Mouse (Mus musculus) left cerebral cortex, postnatal 25 days (tissue): ENCODE data around the gene Zfp738. TPM values are rescaled to one million over a fixed set of nuclear protein-coding genes. Genes with fewer than 3 reads are reported as not detected.
"Not testable (repeated sequence)": the region's sequence is repeated elsewhere in the genome, so short reads cannot be mapped to it uniquely, and the experiment has no call there.

Experiments used
- DNase-seq, 2 experiments: peaks; one replicate each; pipeline ENCODE4 v3.0.0; 2022; ENCODE audit warnings: low spot score in 2 of 2, mixed read lengths in 1 of 2
- intact Hi-C: fragments of 180-260 bp; cut with DNase I; formaldehyde crosslinking; loops from one replicate; pipeline ENCODE4 v1.15.1; 2025
- total RNA-seq, 2 experiments: library from RNA; stranded (reverse); gene quantifications; 2 replicates each; pipeline ENCODE4 v1.2.3; 2021

Gene Zfp738
- 10 to 100 TPM; 25.0 to 25.9 TPM for total RNA-seq

- intact Hi-C loops: no loop called here
- DNase-seq: no peak
These were observed at the start of gene Zfp738 for GRCm38 (mm10) chr13:67686971-67687370. Gene Zfp738 (minus strand): TSS chr13:67687071.

GRCm38 (mm10) chr13:67734391-67734790, 47.5 kb upstream of the Zfp738 start:
- DNase-seq, intact Hi-C loops: not testable (repeated sequence)

GRCm38 (mm10) chr13:67729441-67729840, 42.6 kb upstream of the Zfp738 start:
- peak; percentile 24 to 59 for DNase-seq
- intact Hi-C loops: loop anchor here (5.0 to 10.0 kb wide), 3 partner anchors 85 to 117 kb away; partner anchors contain the start of gene Zfp273

GRCm38 (mm10) chr13:67728641-67729318, 41.9 kb upstream of the Zfp738 start, which contains the start of gene Zfp65:
Gene Zfp65 (minus strand): TSS chr13:67729173.
- intact Hi-C loops: loop anchor here (5.0 to 10.0 kb wide), 3 partner anchors 86 to 116 kb away; partner anchors contain the start of gene Zfp273
- DNase-seq: peak; percentile 74 to 82

- DNase-seq: no peak
- intact Hi-C loops: loop anchor here (5.0 to 10.0 kb wide), 3 partner anchors 87 to 116 kb away; partner anchors contain the start of gene Zfp273
These were observed 41.2 kb upstream of the Zfp738 start for GRCm38 (mm10) chr13:67728106-67728505.

- intact Hi-C loops: loop anchor here (5.0 to 10.0 kb wide), 3 partner anchors 89 to 117 kb away; partner anchors contain the start of gene Zfp273
- peak in 1 of 2 experiments; percentile 5 for DNase-seq
These were observed 38.5 kb upstream of the Zfp738 start for GRCm38 (mm10) chr13:67725331-67725730.

GRCm38 (mm10) chr13:67723848-67724479, 37.1 kb upstream of the Zfp738 start:
- DNase-seq: peak; percentile 93 to 97
- intact Hi-C loops: loop anchor here (1.0 to 10.0 kb wide), 3 partner anchors 30 to 91 kb away; partner anchors contain the start of gene Zfp273

- intact Hi-C loops: loop anchor here (1.0 kb wide), 3 partner anchors 40 to 75 kb away; partner anchors contain the start of genes Gm49345, Zfp729a and Zfp729b
- DNase-seq: peak in 1 of 2 experiments; percentile 6
These were observed 3.0 kb downstream of the Zfp738 start for GRCm38 (mm10) chr13:67683841-67684240.

GRCm38 (mm10) chr13:67682959-67683735, 3.7 kb downstream of the Zfp738 start:
- intact Hi-C loops: loop anchor here (1.0 kb wide), 3 partner anchors 41 to 74 kb away; partner anchors contain the start of genes Gm49345, Zfp729a and Zfp729b
- peak; percentile 90 to 96 for DNase-seq

GRCm38 (mm10) chr13:67674902-67675301, 12.0 kb downstream of the Zfp738 start:
- no peak for DNase-seq
- intact Hi-C loops: loop anchor here (2.0 kb wide), 1 partner anchor 48 kb away; no protein-coding TSS in a partner anchor

- DNase-seq: no peak
These were observed 34.4 kb downstream of the Zfp738 start for GRCm38 (mm10) chr13:67652496-67652895.

GRCm38 (mm10) chr13:67637294-67638007, 49.4 kb downstream of the Zfp738 start, which contains the start of the genes Gm49345 and Zfp729a:
Gene Gm49345 (minus strand): TSS chr13:67637769.
Gene Zfp729a (minus strand): TSS chr13:67637791.
- DNase-seq: peak; percentile 89 to 95
- intact Hi-C loops: loop anchor here (1.0 to 5.0 kb wide), 3 partner anchors 28 to 205 kb away; partner anchors contain the start of gene Zfp729b

More at GRCm38 (mm10) chr13:67652496-67652895, 34.4 kb downstream of the Zfp738 start:
- intact Hi-C loops: no loop called here

GRCm38 (mm10) chr13:67610108-67610507, 76.8 kb downstream of the Zfp738 start:
- DNase-seq: peak in 1 of 2 experiments; percentile 28
- intact Hi-C loops: loop anchor here (5.0 kb wide), 1 partner anchor 117 kb away; the partner anchor contains the start of gene Zfp65

GRCm38 (mm10) chr13:67609066-67609876, 77.6 kb downstream of the Zfp738 start, which contains the start of gene Zfp729b:
Gene Zfp729b (minus strand): TSS chr13:67609707.
- intact Hi-C loops: loop anchor here (1.0 to 5.0 kb wide), 3 partner anchors 28 to 74 kb away; partner anchors contain the start of genes Gm49345, Zfp729a and Zfp748
- DNase-seq: peak; percentile 90 to 95
